Mouse (Mus musculus) heart, embryonic 15.5 days (tissue): ENCODE measurements at regions not wholly inside any gene's neighbourhood (a gene's known extent, or its start where the extent isn't known, plus 50 kb on each side); places are given as distances from the start of the nearest gene placed in this dataset.

Source experiments
- ATAC-seq: fragments of 200-750 bp; cut with Nextera tagmentation; replicated peaks from 2 replicates; pipeline ENCODE4 v1.8.0; 2017; ENCODE audit warnings: low read depth, moderate TSS enrichment; ENCODE audit not compliant: insufficient number of reproducible peaks, insufficient read depth, low FRiP score
- H3K27ac ChIP-seq: fragments of 300-500 bp; sonication (generic); 2 replicates; pipeline ENCODE4 v1.5.1; 2015; ENCODE audit warnings: mild to moderate bottlenecking, inconsistent platforms
- H3K27me3 ChIP-seq: fragments of 300-500 bp; sonication (generic); 2 replicates; pipeline ENCODE4 v1.6.1; 2015; ENCODE audit warnings: inconsistent platforms
- H3K36me3 ChIP-seq: fragments of 300-500 bp; sonication (generic); 2 replicates; pipeline ENCODE4 v1.6.1; 2015; ENCODE audit warnings: mild to moderate bottlenecking, inconsistent platforms
- H3K4me1 ChIP-seq: fragments of 300-500 bp; sonication (generic); replicated peaks from 2 replicates; pipeline ENCODE4 v1.6.1; 2015; ENCODE audit warnings: inconsistent platforms
- H3K4me2 ChIP-seq: fragments of 300-500 bp; sonication (generic); 2 replicates; pipeline ENCODE4 v1.6.1; 2015; ENCODE audit warnings: inconsistent platforms, mild to moderate bottlenecking, moderate library complexity
- H3K4me3 ChIP-seq: fragments of 300-500 bp; sonication (generic); 2 replicates; pipeline ENCODE4 v1.5.1; 2015; ENCODE audit warnings: mild to moderate bottlenecking, inconsistent platforms
- H3K9ac ChIP-seq: fragments of 300-500 bp; sonication (generic); 2 replicates; pipeline ENCODE4 v1.6.1; 2015; ENCODE audit warnings: mild to moderate bottlenecking, inconsistent platforms
- H3K9me3 ChIP-seq: fragments of 300-500 bp; sonication (generic); replicated peaks from 2 replicates; pipeline ENCODE4 v1.6.1; 2016; ENCODE audit warnings: inconsistent platforms
- WGBS: fragments of 180-500 bp; shearing (Covaris S2); methylation state at CpG from one replicate; pipeline ENCODE4 v1.1.7; 2015; ENCODE audit warnings: mixed read lengths; 5-methylcytosine and 5-hydroxymethylcytosine counted together

GRCm38 (mm10) chr16:15052389-15052923, 146.1 kb downstream of the Efcab1 start:
- no peaks in the 10 kb centered on the region for H3K36me3 ChIP-seq
- ATAC-seq = peak; percentile 24; the same call in 1 of the 2 replicates
- H3K27ac ChIP-seq = peak overlapping the region; percentile 75
- H3K4me1 ChIP-seq = peaks cover 30% of the 10 kb centered on the region
- no peaks in the 10 kb centered on the region for H3K9me3 ChIP-seq
- peak overlapping the region; percentile 60 for H3K4me2 ChIP-seq
- no peaks in the 10 kb centered on the region for H3K27me3 ChIP-seq
- H3K9ac ChIP-seq = no peak overlapping the region
- peak overlapping the region; percentile 27; the same call in 1 of the 2 replicates for H3K4me3 ChIP-seq
- 19% methylated on average over 7 of the region's 7 CpGs for WGBS

- H3K4me2 ChIP-seq = peak overlapping the region; percentile 60
- peaks cover 30% of the 10 kb centered on the region for H3K4me1 ChIP-seq
- H3K4me3 ChIP-seq = peak overlapping the region; percentile 27
- H3K36me3 ChIP-seq = no peaks in the 10 kb centered on the region
- 0 out of 2 replicates have a peak overlapping the region, but pooled peaks have one; percentile 11 for H3K9ac ChIP-seq
- WGBS = 4% methylated on average over 16 of the region's 16 CpGs
- ATAC-seq = peak; percentile 87
- H3K27me3 ChIP-seq = no peaks in the 10 kb centered on the region
- H3K9me3 ChIP-seq = no peaks in the 10 kb centered on the region
- H3K27ac ChIP-seq = peak overlapping the region; percentile 75
Observed at GRCm38 (mm10) chr16:15052924-15053793, 146.8 kb downstream of the Efcab1 start.

GRCm38 (mm10) chr16:15053840-15054239, 147.4 kb downstream of the Efcab1 start:
- peak overlapping the region; percentile 75 for H3K27ac ChIP-seq

GRCm38 (mm10) chr16:15054306-15055001, 148.0 kb downstream of the Efcab1 start:
- Histone ChIP-seq H3K36me3 (no peaks in the 10 kb centered on the region), H3K9ac (no peak overlapping the region), H3K27ac (peak overlapping the region; percentile 75; the same call in 1 of the 2 replicates), H3K27me3 (no peaks in the 10 kb centered on the region), H3K4me1 (peaks cover 30% of the 10 kb centered on the region), H3K4me2 (no peak overlapping the region), H3K9me3 (no peaks in the 10 kb centered on the region), H3K4me3 (no peak overlapping the region)
- WGBS = 37% methylated on average over 5 of the region's 5 CpGs
- no peak for ATAC-seq

More at GRCm38 (mm10) chr16:15053840-15054239, 147.4 kb downstream of the Efcab1 start:
- WGBS = 16% methylated on average over 4 of the region's 4 CpGs
- H3K4me3 ChIP-seq = no peak overlapping the region
- no peak overlapping the region for H3K9ac ChIP-seq
- no peaks in the 10 kb centered on the region for H3K27me3 ChIP-seq
- H3K36me3 ChIP-seq = no peaks in the 10 kb centered on the region
- peaks cover 30% of the 10 kb centered on the region for H3K4me1 ChIP-seq
- no peak for ATAC-seq
- peak overlapping the region; percentile 60; the same call in 1 of the 2 replicates for H3K4me2 ChIP-seq
- no peaks in the 10 kb centered on the region for H3K9me3 ChIP-seq

- 77% methylated on average over 5 of the region's 5 CpGs for WGBS
- ATAC-seq = no peak
- peak overlapping the region; percentile 42; the same call in 1 of the 2 replicates for H3K27ac ChIP-seq
- H3K27me3 ChIP-seq = no peaks in the 10 kb centered on the region
- H3K4me3 ChIP-seq = no peak overlapping the region
- H3K4me2 ChIP-seq = no peak overlapping the region
- H3K4me1 ChIP-seq = peaks cover 30% of the 10 kb centered on the region
- H3K9me3 ChIP-seq = no peaks in the 10 kb centered on the region
- no peaks in the 10 kb centered on the region for H3K36me3 ChIP-seq
- no peak overlapping the region for H3K9ac ChIP-seq
Observed at GRCm38 (mm10) chr16:15055697-15056096, 149.3 kb downstream of the Efcab1 start.

GRCm38 (mm10) chr16:15070485-15070960, 164.1 kb downstream of the Efcab1 start:
- H3K4me2 ChIP-seq = no peak overlapping the region
- no peaks in the 10 kb centered on the region for H3K9me3 ChIP-seq
- H3K9ac ChIP-seq = no peak overlapping the region
- H3K27ac ChIP-seq = no peak overlapping the region
- H3K4me3 ChIP-seq = no peak overlapping the region
- WGBS = 77% methylated on average over 7 of the region's 7 CpGs
- H3K36me3 ChIP-seq = no peaks in the 10 kb centered on the region
- H3K27me3 ChIP-seq = no peaks in the 10 kb centered on the region
- no peak for ATAC-seq
- no peaks in the 10 kb centered on the region for H3K4me1 ChIP-seq

- Histone ChIP-seq H3K9me3 (no peaks in the 10 kb centered on the region), H3K9ac (no peak overlapping the region), H3K36me3 (no peaks in the 10 kb centered on the region), H3K4me2 (no peak overlapping the region), H3K4me1 (no peaks in the 10 kb centered on the region), H3K27me3 (no peaks in the 10 kb centered on the region), H3K27ac (no peak overlapping the region), H3K4me3 (no peak overlapping the region)
- no peak for ATAC-seq
Observed at GRCm38 (mm10) chr16:15074407-15074806, 168.0 kb downstream of the Efcab1 start.

- no peak for ATAC-seq
- H3K27me3 ChIP-seq = peaks cover 12% of the 10 kb centered on the region; the same call in 1 of the 2 replicates
- peaks cover 9% of the 10 kb centered on the region for H3K4me1 ChIP-seq
- 0 out of 2 replicates have a peak overlapping the region, but pooled peaks have one; percentile 79 for H3K27ac ChIP-seq
- no peak overlapping the region for H3K4me2 ChIP-seq
- no peak overlapping the region for H3K9ac ChIP-seq
- no peaks in the 10 kb centered on the region for H3K9me3 ChIP-seq
- 71% methylated on average over 3 of the region's 3 CpGs for WGBS
- H3K36me3 ChIP-seq = no peaks in the 10 kb centered on the region
- no peak overlapping the region for H3K4me3 ChIP-seq
Observed at GRCm38 (mm10) chr16:15083692-15084091, 177.3 kb downstream of the Efcab1 start.

GRCm38 (mm10) chr16:15084147-15084752, 177.8 kb downstream of the Efcab1 start:
- Histone ChIP-seq H3K36me3 (no peaks in the 10 kb centered on the region), H3K27me3 (peaks cover 12% of the 10 kb centered on the region; the same call in 1 of the 2 replicates), H3K9me3 (no peaks in the 10 kb centered on the region), H3K4me1 (peaks cover 9% of the 10 kb centered on the region), H3K27ac (peak overlapping the region; percentile 79), H3K4me2 (peak overlapping the region; percentile 94), H3K4me3 (peak overlapping the region; percentile 63), H3K9ac (peak overlapping the region; percentile 52)
- WGBS = 33% methylated on average over 10 of the region's 10 CpGs
- ATAC-seq = no peak

GRCm38 (mm10) chr16:15084753-15085728, 178.6 kb downstream of the Efcab1 start:
- Histone ChIP-seq H3K4me1 (peaks cover 9% of the 10 kb centered on the region), H3K27ac (peak overlapping the region; percentile 79), H3K27me3 (peaks cover 12% of the 10 kb centered on the region; the same call in 1 of the 2 replicates), H3K9ac (peak overlapping the region; percentile 52), H3K4me2 (peak overlapping the region; percentile 94), H3K9me3 (no peaks in the 10 kb centered on the region), H3K4me3 (peak overlapping the region; percentile 63), H3K36me3 (no peaks in the 10 kb centered on the region)
- WGBS = 2% methylated on average over 56 of the region's 56 CpGs
- peak; percentile 83 for ATAC-seq
